Mouse (Mus musculus) cortical plate, adult 2 months (tissue): Measurements from ENCODE around the gene Asb15.

Experiments
- CTCF ChIP-seq: fragments of 200-500 bp; IDR thresholded peaks from 2 replicates; pipeline ENCODE4 v1.5.1; 2011; ENCODE audit warnings: mild to moderate bottlenecking, control low read depth, low read length; ENCODE audit not compliant: insufficient read depth; ENCODE audit errors: extremely low read depth
- POLR2A ChIP-seq: fragments of 200-500 bp; IDR thresholded peaks from 2 replicates; pipeline ENCODE4 v1.6.1; 2011; ENCODE audit warnings: mild to moderate bottlenecking, low read length, control low read depth; ENCODE audit not compliant: insufficient read depth; ENCODE audit errors: extremely low read depth

- no peak for TF ChIP-seq POLR2A
- TF ChIP-seq CTCF = no peak
Measured at GRCm38 (mm10) chr6:24605631-24606030, 77.7 kb downstream of the Asb15 start.
